Comparison of ENCODE assay signal across 26 mouse cellular contexts in genomic region chr17:26742581-26742980, GRCm38 (mm10).
"Had no signal": no experiment of that assay in that cellular context is flagged by ENCODE, and none has a peak within 500 bp of the region (broad histone marks: within the 10 kb centered on the region; RNA-seq: fewer than 3 reads in every experiment).

No protein-coding gene starts in this region.

- H3K4me1 ChIP-seq: embryonic facial prominence, embryonic 10.5 days; embryonic facial prominence, embryonic 12.5 days; embryonic facial prominence, embryonic 13.5 days; embryonic facial prominence, embryonic 15.5 days; forebrain, embryonic 10.5 days; forebrain, embryonic 12.5 days; forebrain, embryonic 13.5 days; forebrain, embryonic 15.5 days; heart, embryonic 10.5 days had no signal

- H3K4me2 ChIP-seq: embryonic facial prominence, embryonic 12.5 days; embryonic facial prominence, embryonic 13.5 days; embryonic facial prominence, embryonic 15.5 days; forebrain, embryonic 12.5 days; forebrain, embryonic 13.5 days; forebrain, embryonic 15.5 days had no signal

- H3K27ac ChIP-seq: embryonic facial prominence, embryonic 10.5 days; embryonic facial prominence, embryonic 12.5 days; embryonic facial prominence, embryonic 13.5 days; embryonic facial prominence, embryonic 15.5 days; forebrain, embryonic 10.5 days; forebrain, embryonic 12.5 days; forebrain, embryonic 13.5 days; forebrain, embryonic 15.5 days; gastrocnemius, adult 2 months; heart, adult 2 months; heart, embryonic 10.5 days had no signal

- H3K9ac ChIP-seq: embryonic facial prominence, embryonic 12.5 days; embryonic facial prominence, embryonic 13.5 days; embryonic facial prominence, embryonic 15.5 days; forebrain, embryonic 12.5 days; forebrain, embryonic 13.5 days; forebrain, embryonic 15.5 days; forebrain, postnatal 0 days had no signal

- H3K27me3 ChIP-seq: embryonic facial prominence, embryonic 12.5 days; embryonic facial prominence, embryonic 13.5 days; embryonic facial prominence, embryonic 15.5 days; forebrain, embryonic 12.5 days; forebrain, embryonic 13.5 days; forebrain, embryonic 15.5 days had no signal

- H3K36me3 ChIP-seq: embryonic facial prominence, embryonic 10.5 days; embryonic facial prominence, embryonic 12.5 days; forebrain, embryonic 10.5 days; forebrain, embryonic 12.5 days; heart, embryonic 10.5 days had no signal

- DNase-seq: cerebellum, adult 8-10 months; cerebellum, adult 9-10 months; cerebellum, adult 9-11 months; cerebellum, postnatal 10 days; cerebellum, postnatal 14 days; cerebellum, postnatal 25 days; cerebellum, postnatal 36 days; embryo, embryonic 11 days; forebrain, postnatal 0 days; gastrocnemius, adult 2 months; gastrocnemius, postnatal 10 days; gastrocnemius, postnatal 14 days; gastrocnemius, postnatal 25 days; gastrocnemius, postnatal 36 days; heart, adult 18-20 months; heart, adult 2 months had no signal

- H3K9me3 ChIP-seq: embryonic facial prominence, embryonic 10.5 days; embryonic facial prominence, embryonic 12.5 days; embryonic facial prominence, embryonic 13.5 days; embryonic facial prominence, embryonic 15.5 days; forebrain, embryonic 10.5 days; forebrain, embryonic 12.5 days; forebrain, embryonic 13.5 days; forebrain, embryonic 15.5 days; heart, embryonic 10.5 days had no signal

- H3K4me3 ChIP-seq: embryonic facial prominence, embryonic 10.5 days; embryonic facial prominence, embryonic 12.5 days; embryonic facial prominence, embryonic 13.5 days; embryonic facial prominence, embryonic 15.5 days; erythroblast, embryonic 14.5 days; forebrain, embryonic 10.5 days; forebrain, embryonic 12.5 days; forebrain, embryonic 13.5 days; forebrain, embryonic 15.5 days; gastrocnemius, adult 2 months; heart, adult 2 months; heart, embryonic 10.5 days had no signal
